Mouse (Mus musculus) limb, embryonic 14.5 days (tissue): ENCODE measurements around the gene Por. TPM values are rescaled to one million over a fixed set of nuclear protein-coding genes. Genes with fewer than 3 reads are reported as not detected.

Experiments
- ATAC-seq: fragments of 200-750 bp; cut with Nextera tagmentation; 2 replicates; pipeline ENCODE4 v1.8.0; 2017; ENCODE audit warnings: low read depth, moderate number of reproducible peaks, moderate TSS enrichment; ENCODE audit not compliant: low FRiP score
- DNase-seq: peaks from one replicate; pipeline ENCODE4 v3.0.0-alpha.2; 2015; ENCODE audit warnings: low spot score
- H3K27ac ChIP-seq: fragments of 300-500 bp; sonication (generic); replicated peaks from 2 replicates; pipeline ENCODE4 v1.5.1; 2014; ENCODE audit warnings: low read depth, mild to moderate bottlenecking, low read length, moderate library complexity, mixed read lengths
- H3K27me3 ChIP-seq: fragments of 300-500 bp; sonication (generic); 2 replicates; pipeline ENCODE4 v1.6.1; 2014; ENCODE audit warnings: low read length, mixed read lengths; ENCODE audit not compliant: control insufficient read depth, insufficient read depth
- H3K36me3 ChIP-seq: fragments of 300-500 bp; sonication (generic); 2 replicates; pipeline ENCODE4 v1.6.1; 2014; ENCODE audit warnings: mild to moderate bottlenecking, low read length, moderate library complexity, mixed read lengths; ENCODE audit not compliant: control insufficient read depth, insufficient read depth
- H3K4me1 ChIP-seq: fragments of 300-500 bp; sonication (generic); 2 replicates; pipeline ENCODE4 v1.6.1; 2014; ENCODE audit warnings: antibody characterized with exemption, low read length, mixed read lengths; ENCODE audit not compliant: control insufficient read depth, insufficient read depth
- H3K4me2 ChIP-seq: fragments of 300-500 bp; sonication (generic); replicated peaks from 2 replicates; pipeline ENCODE4 v1.6.1; 2014; ENCODE audit warnings: low read depth, mild to moderate bottlenecking, low read length, moderate library complexity; ENCODE audit not compliant: severe bottlenecking
- H3K4me3 ChIP-seq: fragments of 300-500 bp; sonication (generic); replicated peaks from 2 replicates; pipeline ENCODE4 v1.5.1; 2014; ENCODE audit warnings: low read length
- H3K9ac ChIP-seq: fragments of 300-500 bp; sonication (generic); 2 replicates; pipeline ENCODE4 v1.6.1; 2014; ENCODE audit warnings: mild to moderate bottlenecking, low read depth, low read length, moderate library complexity; ENCODE audit not compliant: severe bottlenecking
- H3K9me3 ChIP-seq: fragments of 300-500 bp; sonication (generic); 2 replicates; pipeline ENCODE4 v1.6.1; 2016; ENCODE audit warnings: low read length; ENCODE audit not compliant: control insufficient read depth
- POLR2A ChIP-seq: fragments of 200-500 bp; IDR thresholded peaks from 2 replicates; pipeline ENCODE4 v1.8.0; 2012; ENCODE audit warnings: inconsistent platforms, mild to moderate bottlenecking, moderate library complexity, borderline replicate concordance; ENCODE audit not compliant: insufficient read depth, insufficient read length; ENCODE audit errors: extremely low read depth
- WGBS: fragments of 180-500 bp; shearing (Covaris S2); extraction: QIAGEN DNeasy Blood & Tissue Kit; methylation state at CpG from one replicate; pipeline ENCODE4 v1.1.7; 2014; 5-methylcytosine and 5-hydroxymethylcytosine counted together
- polyA plus RNA-seq, 2 experiments: library from polyadenylated mRNA; depleted of rRNA in 1 of 2; stranded (reverse) in 1 of 2; unstranded in 1 of 2; fragments of >200 nt; fragmentation: Nextera tagmentation in 1 of 2; extraction: Ambion mirVana in 1 of 2; gene quantifications; 2 replicates each; pipeline versions ENCODE4 v1.2.1 to v1.2.3; 2012 to 2014

Por gene
- polyA plus RNA-seq, 2 experiments: 64.7 to 99.2 TPM

DNA sequence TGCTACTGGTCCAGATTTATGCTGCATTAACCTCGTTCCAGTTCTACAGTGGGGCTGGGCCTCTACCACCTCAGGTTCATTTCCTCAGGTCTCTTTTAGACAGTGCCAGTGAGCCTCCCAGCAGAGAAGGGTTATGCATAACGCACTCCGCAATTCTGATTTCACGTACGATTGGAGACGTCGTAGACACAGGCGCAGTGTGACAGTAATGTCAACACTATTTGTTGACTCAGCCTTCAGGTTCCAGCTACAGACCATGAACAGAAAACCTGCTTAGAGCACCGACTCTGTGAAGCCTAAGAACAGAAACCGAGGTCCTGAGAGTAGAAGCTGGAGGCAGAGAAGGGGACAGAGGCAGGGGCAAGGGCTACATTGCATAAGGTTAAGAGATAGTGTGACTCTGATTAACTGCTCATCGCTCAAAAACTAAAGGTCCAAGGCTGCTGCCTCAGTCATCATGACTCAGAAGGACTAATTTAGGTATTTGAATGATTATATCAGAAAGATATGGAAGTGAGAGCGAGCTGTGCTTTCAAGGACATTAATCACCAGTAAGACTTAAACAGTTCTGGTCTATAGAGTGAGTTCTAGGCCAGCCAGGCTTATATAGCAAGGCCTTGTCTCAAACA, 13.2 kb downstream of the Por start:
- Histone ChIP-seq H3K27ac (no peak overlapping the region), H3K4me3 (no peak overlapping the region), H3K27me3 (no peaks in the 10 kb centered on the region), H3K4me2 (no peak overlapping the region), H3K4me1 (no peaks in the 10 kb centered on the region), H3K9me3 (no peaks in the 10 kb centered on the region), H3K9ac (no peak overlapping the region), H3K36me3 (no peaks in the 10 kb centered on the region)
- DNase-seq (no peak), ATAC-seq (no peak)
- TF ChIP-seq POLR2A: no peak
- WGBS: 89% methylated on average over 12 of the region's 12 CpGs

DNA sequence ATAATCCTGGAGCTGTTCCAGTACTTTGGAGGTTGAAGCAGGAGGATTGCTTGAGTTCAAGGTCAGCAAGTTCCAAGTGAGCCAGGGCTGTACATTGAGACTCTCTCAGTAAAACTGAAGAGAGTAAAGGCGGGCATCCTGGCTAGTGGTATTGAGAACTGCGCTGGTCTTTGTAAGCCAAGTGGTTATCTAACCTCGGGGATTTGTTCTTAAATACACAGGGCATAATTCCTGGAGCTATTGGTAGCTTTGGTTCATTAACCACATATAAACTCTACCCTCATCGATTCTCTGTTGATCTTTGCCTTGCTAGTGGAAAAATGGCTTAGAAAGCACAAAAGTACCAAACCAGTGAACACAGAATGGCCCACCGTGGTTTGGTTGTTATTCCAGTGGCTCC, 20.6 kb downstream of the Por start:
- DNase-seq: no peak
- Histone ChIP-seq H3K4me2 (peak overlapping the region; percentile 94), H3K27me3 (no peaks in the 10 kb centered on the region), H3K4me1 (peaks cover 18% of the 10 kb centered on the region), H3K36me3 (no peaks in the 10 kb centered on the region), H3K9ac (peak overlapping the region; percentile 67; the same call in 1 of the 2 replicates), H3K27ac (no peak overlapping the region), H3K9me3 (no peaks in the 10 kb centered on the region), H3K4me3 (peak overlapping the region; percentile 65)
- WGBS: 84% methylated on average over 5 of the region's 5 CpGs
- TF ChIP-seq POLR2A: no peak
- no peak for ATAC-seq

DNA sequence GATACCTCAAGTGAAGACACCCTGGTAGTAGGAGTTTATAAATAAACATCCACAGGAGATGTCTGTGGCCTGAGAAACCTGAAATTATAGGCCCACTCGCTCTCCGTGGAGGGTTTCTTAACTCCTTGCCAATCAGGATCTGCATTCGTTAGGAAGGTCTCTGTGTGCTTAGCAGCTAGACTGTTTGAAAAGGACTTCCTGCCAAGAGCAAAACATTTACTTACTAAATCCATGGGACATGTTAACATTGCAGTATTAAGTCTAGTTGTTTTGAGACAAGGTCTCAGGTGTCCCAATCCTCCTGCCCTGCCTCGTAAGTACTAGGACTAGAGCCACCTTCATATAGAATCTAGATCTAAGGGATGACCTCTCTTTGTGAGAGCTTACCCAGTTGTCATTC, 21.4 kb downstream of the Por start:
- H3K36me3 ChIP-seq: no peaks in the 10 kb centered on the region
- no peak for ATAC-seq
- no peaks in the 10 kb centered on the region for H3K9me3 ChIP-seq
- no peak overlapping the region for H3K4me2 ChIP-seq
- H3K27me3 ChIP-seq: no peaks in the 10 kb centered on the region
- H3K4me3 ChIP-seq: no peak overlapping the region
- DNase-seq: no peak
- WGBS: 86% methylated on average over 4 of the region's 4 CpGs
- no peak overlapping the region for H3K27ac ChIP-seq
- H3K9ac ChIP-seq: no peak overlapping the region
- TF ChIP-seq POLR2A: no peak
- H3K4me1 ChIP-seq: peaks cover 20% of the 10 kb centered on the region

DNA sequence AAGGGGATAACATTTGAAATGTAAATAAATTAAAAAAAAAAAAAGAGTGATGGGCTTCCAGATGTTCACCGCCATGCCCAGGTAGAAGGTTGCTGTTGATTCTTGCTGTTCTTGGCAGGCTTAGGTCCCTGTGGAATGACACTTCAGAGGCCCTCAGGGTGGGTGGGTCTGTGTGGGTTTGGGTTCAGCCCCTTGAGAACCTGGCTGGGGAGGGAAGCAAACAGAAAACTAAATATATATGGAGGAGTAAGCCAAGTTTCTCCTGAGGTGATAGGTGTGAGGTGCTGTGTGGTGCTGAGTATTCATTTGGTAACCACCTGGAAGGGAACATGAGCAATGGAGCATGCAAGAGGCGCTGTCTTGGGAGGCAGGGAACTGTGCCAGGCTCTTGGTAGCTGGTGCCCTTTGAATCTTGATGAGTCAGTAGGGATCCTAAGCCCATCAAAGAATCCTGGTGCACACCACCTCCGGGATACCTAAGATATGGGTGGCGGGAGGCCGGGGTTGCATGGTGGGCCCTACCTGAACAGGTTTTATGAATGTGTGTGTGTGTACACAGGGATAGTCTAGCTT, 23.5 kb downstream of the Por start:
- Histone ChIP-seq H3K9ac (no peak overlapping the region), H3K27ac (no peak overlapping the region), H3K36me3 (no peaks in the 10 kb centered on the region), H3K4me3 (no peak overlapping the region), H3K4me2 (no peak overlapping the region), H3K4me1 (peaks cover 20% of the 10 kb centered on the region), H3K27me3 (no peaks in the 10 kb centered on the region), H3K9me3 (no peaks in the 10 kb centered on the region)
- TF ChIP-seq POLR2A: no peak
- ATAC-seq (no peak), DNase-seq (no peak)
- WGBS: 95% methylated on average over 5 of the region's 5 CpGs

DNA sequence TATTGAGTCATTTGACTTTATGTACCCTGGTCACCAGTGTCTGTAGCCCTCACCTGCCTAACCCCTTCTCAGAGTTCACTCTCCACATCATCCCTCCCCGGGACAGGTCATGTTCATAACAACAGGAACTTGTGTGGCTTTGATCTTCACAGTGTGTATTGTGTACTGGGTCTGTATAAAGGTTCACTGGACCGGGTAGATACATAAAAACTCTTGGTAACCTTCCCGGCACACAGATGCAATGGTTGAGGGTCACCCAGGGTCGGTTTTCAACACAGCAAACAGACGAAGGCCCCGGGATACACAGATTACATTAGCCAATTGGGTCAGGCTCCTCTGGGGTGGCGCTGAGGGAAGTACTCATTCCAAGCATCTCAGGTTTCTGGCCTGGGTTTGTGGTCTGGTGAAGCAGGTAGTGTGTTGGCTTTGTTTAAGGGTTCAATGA, 25.5 kb downstream of the Por start:
- WGBS: 39% methylated on average over 7 of the region's 7 CpGs
- ATAC-seq (no peak; the same call in 1 of the 2 replicates), DNase-seq (no peak)
- peaks cover 6% of the 10 kb centered on the region; the same call in 1 of the 2 replicates for H3K36me3 ChIP-seq
- H3K4me3 ChIP-seq: no peak overlapping the region
- H3K4me2 ChIP-seq: no peak overlapping the region
- peaks cover 12% of the 10 kb centered on the region for H3K4me1 ChIP-seq
- H3K27me3 ChIP-seq: no peaks in the 10 kb centered on the region
- H3K27ac ChIP-seq: no peak overlapping the region
- TF ChIP-seq POLR2A: no peak
- H3K9ac ChIP-seq: no peak overlapping the region
- H3K9me3 ChIP-seq: no peaks in the 10 kb centered on the region
